Mouse (Mus musculus) cerebellum, adult 9-11 months (tissue): Measurements from ENCODE around the gene Slc7a15.
"Not testable (repeated sequence)": the region's sequence is repeated elsewhere in the genome, so short reads cannot be mapped to it uniquely, and the experiment has no call there.

Experiments
- DNase-seq: peaks from one replicate; pipeline ENCODE4 v3.0.0; 2022

Slc7a15 gene

DNA sequence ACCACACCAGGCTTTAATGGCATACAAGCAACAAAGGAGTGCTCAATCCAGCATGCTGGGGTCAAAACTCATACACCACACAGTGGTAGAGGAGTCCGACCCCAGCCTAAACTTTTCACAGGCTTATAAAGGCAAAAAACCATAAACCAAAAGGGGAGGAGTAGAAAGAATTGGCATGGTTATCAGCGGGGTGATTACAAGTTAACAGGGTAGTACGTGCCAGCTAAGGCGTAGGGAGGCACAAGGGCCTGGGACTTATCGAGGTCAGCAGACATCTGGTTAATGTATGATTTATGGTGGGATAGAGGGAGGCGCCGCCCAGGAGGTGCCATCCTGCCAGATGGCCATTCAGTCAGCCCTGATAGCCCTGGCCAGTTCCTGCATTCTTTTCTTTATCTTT, at the start of gene Slc7a15:
TSS of gene Slc7a15 (minus strand) at position 101 of the 400 bp plus-strand sequence.
- not testable (repeated sequence) for DNase-seq

DNA sequence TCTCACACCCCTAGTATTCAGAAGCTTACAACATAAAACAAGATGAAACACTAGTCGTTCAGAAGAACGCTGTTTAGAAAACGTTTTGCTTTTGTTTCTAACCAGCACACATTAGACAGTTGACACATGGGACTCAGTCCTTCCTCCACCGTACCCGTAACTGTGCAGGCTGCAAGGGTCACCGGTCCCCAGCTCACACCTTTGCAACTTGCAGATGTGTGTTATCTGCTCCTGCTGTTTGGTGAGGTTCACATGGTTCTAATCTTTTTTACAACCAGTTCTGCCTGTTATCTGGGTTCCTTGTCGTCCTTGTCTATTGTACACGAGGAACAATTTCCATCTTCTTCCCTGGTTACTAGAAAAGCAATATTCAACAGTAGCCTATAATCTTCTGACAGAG, 49.3 kb upstream of the Slc7a15 start:
- not testable (repeated sequence) for DNase-seq

DNA sequence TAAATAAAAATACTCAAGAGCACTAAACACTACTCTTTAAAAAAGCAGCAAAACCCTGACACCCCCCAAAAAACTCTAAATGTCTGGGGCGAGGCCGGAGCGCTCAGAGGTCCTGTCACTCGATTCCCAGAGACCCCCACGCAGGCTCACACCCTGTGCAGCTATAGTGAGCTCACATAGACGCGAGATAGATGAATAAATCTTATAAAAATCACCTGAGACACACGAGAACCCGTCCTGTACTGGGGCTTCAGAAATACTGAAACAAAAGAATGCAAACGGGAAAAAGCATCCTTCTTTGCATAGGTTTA, 42.5 kb upstream of the Slc7a15 start:
- no peak for DNase-seq

DNA sequence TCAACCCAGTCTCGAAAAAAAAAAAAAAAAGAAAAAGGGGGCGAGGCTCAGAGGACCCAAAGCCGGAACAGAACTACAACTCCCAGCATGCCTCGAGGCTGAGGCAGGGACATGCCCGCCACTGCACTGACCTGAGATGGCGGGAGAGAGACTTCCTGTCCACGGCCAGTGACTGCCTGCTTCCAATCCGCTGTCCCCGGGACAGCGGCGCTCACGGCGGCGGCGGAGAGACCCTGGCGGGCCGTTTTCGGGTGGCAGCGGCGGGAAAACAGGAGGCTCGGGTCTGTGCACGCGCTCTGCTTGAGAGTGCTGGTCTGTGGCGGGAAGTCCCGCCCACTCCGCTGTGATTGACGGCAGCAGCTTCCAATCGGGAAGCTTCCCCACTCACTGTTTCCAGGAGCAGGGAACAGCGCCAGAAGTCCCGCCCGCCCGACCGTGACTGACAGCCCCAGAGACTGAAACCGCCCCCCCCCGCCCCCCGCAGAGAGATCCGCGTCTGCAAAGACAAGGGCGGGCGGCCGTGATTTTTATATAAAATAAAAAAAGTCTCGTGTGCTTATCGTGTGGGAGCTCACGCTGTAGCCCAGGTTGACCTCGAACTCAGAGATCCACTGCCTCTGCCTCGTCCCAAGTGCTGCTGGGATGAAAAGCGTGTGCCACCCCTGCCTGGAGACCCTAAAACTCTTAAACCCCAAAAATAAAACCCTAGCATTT, 42.0 kb upstream of the Slc7a15 start:
- peak; percentile 98 for DNase-seq

DNA sequence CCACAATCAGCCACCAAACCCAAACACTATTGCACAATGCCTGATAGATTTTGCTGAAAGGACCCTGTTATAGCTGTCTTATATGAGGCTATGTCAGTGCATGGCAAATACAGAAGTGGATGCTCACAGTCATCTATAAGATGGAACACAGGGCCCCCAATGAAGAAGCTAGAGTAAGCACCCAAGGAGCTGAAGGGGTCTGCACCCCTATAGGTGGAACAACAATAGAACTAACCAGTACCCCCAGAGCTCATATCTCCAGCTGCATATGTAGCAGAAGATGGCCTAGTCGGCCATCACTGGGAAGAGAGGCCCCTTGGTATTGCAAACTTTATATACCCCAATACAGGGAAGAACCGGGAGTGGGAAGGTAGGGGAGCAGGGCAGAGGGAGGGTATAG, 41.3 kb upstream of the Slc7a15 start:
- peak; percentile 56 for DNase-seq

DNA sequence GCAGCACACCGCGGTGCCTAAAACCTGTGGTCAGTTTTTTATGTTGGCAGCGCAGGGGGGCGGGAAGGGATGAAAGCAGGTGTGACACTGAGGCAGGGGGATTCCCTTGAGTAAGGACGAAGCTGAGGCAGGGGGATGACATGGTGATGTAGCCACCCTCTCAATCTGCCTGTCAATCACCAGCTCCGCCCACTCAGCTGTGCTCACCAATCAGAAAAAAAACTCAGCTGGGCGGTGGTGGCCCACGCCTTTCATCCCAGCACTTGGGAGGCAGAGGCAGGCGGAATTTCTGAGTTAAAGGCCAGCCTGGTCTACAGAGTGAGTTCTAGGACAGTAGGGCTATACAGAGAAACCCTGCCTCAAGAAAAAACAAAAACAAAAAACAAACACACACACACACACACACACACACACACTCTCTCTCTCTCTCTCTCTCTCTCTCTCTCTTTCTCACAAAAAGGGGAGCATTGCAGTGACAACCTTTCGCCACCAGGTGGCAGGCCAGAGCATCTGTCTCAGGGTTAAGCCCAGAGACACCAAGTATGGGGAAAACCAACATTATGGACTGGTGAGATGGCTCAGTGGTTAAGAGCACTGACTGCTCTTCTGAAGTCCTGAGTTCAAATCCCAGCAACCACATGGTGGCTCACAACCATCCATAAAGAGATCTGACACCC, 39.7 kb upstream of the Slc7a15 start:
- DNase-seq, result peak; percentile 73

DNA sequence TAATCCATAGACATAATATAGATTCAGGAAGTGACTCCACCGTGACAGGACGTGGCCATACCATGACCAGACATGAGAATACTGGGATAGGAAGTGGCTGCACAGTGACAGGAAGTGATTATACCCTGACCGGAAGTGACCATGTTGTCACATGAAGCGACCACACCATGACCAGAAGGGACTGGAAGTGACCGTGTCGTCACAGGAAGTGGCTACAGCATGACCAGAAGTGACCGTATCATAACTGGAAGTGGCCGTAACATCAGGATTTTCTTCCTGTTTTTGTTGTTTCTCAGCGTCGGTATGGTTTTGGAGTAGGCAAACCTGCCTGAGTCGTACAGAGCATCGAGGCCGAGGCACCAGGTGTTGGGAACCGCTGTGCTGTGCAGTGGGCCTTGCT, 38.1 kb upstream of the Slc7a15 start:
- DNase-seq, result no peak

DNA sequence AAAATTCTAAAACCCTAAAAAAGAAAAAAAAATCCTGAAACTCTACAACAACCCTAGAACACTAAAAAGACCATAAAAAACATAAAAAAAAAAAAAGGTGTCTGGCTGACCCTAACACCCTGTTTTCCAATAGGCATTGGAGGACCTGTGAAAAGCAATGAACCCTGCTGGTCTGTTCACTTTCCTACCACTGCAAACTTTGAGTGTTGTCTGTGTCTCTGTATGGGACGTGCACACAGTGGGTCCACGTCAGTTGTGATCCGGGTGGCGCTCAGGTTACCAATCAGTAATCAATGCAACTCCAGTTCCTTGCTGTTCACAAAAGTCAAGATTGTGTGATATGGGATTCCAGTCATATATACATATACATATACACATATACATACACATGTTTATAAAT, 36.7 kb upstream of the Slc7a15 start:
- DNase-seq, result no peak

DNA sequence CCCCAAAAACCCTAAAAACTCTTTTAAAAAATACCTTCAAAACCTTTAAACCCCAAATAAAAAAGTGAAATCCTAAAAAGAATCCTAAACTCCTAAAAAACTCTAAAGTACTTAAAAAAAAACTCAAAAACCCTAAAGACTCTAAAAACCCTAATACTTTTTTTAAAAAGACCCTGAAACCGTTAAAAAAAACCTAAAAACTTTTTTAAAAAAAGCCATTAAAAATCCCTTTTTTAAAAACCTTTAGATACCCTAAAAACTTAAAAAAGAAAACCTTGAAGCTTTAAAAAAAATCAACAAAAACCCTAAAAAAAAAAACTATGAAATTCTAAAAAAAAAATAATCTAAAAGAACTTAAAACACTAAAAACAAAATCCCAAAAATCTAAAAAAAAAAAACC, 35.4 kb upstream of the Slc7a15 start:
- no peak for DNase-seq

DNA sequence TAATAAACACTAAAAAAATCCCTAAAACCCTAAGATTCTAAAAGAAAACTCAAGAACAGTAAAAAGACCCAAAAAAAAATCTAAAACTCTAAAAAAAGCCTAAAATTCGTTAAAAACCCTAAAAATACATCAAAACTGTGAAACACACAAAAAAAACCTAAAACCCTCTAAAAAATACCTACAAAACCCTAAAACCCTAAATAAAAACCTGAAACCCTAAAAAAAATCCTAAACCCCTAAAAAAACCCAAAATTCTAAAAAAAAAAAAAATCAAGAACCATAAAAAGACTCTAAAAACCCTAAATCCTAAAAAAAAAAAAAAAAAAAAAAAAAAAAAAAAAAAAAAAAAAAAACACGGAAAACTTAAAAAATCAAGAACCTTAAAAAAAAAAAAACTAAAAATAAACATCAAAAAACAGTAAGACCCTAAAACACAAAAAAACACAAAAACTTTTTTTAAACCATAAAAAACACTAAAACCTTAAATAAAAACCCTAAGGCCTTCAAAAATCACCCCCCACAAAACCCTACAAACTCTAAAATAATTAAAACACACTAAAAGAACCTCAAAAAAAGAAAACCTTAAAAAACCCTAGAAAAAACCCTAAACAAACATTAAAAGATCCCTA, 34.0 kb upstream of the Slc7a15 start:
- no peak for DNase-seq

DNA sequence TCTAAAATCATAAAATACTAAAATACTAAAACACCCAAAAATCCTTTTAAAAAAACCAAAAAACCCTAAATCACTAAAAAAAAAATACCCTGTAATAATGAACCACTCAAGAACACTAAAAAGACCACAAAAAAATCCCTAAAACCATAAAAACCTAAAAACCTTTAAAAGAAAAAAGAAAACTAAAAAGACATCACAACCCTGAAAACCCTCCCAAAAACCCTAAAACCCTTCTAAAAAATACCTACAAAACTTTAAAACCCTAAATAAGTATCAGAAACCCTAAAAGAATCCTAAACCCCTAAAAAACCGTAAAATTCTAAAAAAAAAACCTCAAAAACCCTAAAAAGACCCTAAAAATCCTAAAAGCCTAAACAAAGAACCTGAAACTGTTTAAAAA, 32.8 kb upstream of the Slc7a15 start:
- DNase-seq, result no peak

DNA sequence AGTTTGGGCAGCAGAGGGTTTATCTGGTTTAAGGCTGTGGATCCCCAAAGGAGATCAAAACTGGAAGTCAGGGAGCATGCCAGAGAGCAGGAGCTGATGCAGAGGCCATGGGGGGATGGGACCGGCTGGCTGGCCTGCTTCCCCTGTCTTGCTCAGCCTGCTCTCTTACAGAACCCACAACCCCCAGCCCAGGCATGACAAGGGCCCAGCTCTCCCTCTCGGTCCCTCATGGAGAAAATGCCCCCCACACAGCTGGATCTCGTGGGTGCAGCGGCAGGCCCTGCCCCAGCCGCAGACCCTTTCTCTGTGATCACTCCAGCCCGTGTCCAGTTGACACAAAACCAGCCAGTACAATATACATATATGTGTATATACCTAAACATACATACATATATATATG, 30.7 kb upstream of the Slc7a15 start:
- DNase-seq, result no peak

DNA sequence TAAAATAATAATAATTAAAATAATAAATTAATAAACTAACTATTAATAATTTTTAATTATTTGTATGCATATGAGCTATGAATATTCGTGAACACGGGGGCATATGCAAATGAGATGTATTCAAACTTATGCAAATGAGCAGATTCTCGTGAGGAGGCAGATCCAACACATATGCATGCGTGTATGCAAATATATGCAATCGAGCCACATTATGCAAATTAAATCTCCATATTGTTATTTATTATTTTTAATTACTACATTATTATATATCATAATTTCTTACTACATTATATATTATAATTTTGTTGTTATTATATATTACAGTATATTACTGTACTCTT, 21.8 kb upstream of the Slc7a15 start:
- no peak for DNase-seq

DNA sequence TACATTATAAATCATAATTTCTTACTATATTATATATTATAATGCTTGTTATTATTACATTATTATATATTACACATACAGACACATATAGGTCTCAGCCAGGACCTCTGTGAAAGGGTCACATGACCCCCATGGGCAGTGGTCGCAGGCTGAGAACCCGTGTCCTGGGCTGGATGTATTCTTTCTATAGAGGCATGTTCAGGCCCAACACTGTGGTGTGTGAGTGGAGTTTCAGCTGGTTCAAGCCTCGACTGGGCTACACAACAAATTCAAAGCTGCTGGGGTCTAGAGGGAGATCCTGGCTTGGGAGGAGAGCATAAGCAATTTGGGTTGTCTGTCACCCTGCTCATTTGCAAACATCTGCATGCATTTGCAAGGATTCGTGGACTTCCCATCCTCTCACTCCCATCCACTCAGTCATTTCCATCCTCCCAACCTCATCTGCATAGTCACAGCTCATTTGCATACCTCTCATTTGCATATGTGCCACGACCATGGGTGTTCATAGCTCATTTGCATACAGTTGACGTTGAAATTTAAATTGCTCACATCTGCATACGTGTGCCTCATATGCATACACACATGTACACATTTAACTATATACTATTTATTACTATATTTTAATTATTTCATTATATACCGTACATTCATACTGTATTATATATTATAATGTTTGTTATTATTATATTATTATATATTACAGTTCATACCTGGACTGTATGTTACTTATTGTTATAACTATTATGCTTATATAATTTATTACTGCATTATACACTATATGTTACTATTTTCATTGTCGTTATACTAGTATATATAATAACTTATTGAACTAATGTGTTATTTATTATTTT, 21.2 kb upstream of the Slc7a15 start:
- no peak for DNase-seq

DNA sequence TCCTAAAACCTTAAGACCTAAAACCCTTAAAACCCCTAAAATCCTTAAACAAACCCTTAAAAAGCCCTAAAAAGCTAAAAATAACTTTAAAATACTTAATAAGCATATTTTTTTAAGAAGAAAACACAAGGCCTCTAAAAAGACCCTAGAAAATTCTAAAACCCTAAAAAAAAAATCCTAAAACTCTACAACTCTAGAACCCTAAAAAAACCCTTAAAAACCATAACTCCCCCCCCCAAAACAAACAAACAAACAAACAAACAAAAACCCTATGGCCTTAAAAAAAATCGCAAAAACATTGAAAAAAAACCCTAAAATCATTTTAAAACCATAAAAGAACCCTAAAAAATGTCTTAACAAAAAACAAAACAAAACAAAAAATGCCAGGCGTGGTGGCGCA, 19.4 kb upstream of the Slc7a15 start:
- DNase-seq, result no peak

DNA sequence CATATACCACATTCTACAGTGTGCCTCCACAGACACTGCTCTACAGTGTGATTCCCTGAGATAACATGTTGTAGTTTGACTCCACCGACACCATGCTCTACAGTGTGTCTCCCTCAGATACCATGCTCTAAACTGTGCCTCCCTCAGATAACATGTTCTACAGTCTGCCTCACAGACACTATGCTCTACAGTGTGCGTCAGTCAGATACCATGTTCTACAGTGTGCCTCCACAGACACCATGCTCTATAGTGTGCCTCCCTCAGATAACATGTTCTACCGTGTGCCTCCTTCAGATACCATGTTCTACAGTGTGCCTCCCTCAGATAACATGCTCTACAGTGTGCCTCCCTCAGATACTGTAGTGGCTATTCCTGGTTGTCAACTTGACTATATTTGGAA, 10.2 kb upstream of the Slc7a15 start:
- DNase-seq, result no peak

DNA sequence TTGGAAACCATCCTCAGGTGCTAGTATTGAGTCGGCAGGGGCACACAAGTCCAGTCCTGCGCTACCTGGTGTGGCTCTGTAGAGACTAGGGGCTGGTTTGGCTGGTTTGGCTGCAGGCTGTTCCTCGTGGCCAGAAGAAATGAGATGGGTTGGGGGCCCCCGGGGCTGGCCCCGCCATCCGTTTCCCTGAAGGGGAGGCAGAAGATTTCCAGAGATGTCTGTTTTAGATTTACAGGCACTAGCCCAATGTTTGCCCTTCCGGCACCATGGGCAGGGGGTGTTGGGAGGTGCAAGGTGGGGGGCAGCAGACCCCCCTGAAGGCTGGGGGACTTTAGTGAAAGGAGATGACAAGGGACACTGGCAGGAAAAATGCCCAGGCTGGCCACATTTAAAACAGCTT, 3.3 kb downstream of the Slc7a15 start:
- DNase-seq, result no peak

DNA sequence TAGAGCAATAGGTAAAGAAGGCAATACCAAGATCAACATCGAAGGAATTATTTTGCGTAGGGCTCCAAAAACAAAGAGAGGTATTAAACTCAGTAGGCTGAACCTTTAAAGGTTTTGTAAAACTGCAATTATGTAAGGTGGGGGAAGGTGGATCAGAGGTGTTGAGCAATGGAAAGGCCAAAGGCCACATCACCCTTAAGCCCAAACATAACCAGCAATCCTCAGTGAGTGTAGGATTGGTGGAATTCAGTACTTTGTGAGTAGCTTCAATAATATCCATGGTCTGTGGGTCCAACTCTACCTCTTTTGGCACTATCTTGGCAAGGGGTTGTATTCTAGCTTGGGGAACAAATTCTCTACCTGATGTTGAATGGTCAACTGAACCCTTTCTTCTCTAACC, 7.5 kb downstream of the Slc7a15 start:
- DNase-seq, result not testable (repeated sequence)

DNA sequence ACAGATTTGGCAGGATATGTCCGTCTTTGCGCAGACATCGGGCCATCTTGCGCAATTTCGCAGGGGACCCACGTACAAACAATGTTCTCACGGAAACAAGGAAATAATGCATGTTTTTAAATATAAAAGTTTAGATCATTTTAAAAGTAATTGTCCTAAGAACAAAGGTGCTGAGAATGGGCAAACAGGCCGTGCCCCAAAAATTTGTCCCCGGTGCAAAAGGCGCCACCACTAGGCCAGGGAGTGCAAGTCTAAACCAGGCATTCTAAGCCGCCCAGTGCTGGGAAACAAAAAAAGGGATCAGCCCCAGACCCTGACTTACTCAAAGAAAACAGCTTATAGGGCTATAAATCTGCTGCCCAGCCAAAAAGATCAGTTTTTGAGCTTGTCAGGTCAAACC, 25.5 kb downstream of the Slc7a15 start:
- no peak for DNase-seq

DNA sequence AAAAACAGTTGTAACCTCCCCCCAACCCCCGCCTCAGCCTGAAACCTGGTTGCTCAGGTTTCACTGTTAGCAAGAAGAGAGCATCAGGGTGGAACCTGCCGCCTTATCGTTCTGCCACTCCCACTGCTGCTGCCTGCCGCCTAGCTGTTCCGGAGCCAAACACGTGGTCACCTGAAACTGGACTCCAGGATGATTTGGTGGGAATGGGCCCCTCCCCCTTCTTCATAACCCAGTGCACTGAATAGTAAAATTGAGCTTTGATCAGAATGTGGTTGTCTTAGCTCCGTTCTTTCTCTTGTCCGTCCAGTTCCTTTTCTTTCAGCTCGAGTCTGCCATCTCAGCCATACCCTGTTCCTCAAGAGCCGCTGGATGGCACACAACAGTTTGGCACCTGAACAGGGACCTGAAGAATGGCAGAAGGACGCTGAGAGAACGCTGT, 26.9 kb downstream of the Slc7a15 start:
- DNase-seq, result not testable (repeated sequence)

DNA sequence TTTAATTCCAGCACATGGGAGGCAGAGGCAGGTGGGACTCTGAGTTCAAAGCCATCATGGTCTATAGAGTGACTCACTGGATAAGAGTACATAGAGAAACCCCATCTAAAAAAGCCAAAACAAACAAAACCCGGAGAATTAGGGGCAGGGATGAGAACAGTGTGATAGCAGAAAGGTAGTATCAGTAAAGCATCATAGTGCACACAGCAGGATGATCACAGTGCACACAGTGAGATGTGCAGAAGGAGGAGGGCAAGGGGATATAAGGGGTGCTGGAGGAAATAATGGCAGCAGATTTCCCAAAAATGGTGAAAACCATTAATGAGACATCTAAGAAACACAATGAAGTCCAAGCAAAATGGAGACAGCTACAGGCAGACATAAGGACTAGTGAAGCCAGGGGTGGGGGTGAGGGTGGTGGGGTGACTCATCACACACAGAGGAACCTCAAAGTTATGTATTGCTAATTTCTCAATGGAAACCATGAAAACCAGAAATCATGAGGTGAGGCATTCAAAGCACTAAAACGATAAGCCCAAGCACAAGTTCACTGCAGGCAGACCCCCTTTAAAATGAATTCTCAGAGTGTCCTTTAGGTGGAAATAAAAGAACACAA, 27.5 kb downstream of the Slc7a15 start:
- DNase-seq, result not testable (repeated sequence)

DNA sequence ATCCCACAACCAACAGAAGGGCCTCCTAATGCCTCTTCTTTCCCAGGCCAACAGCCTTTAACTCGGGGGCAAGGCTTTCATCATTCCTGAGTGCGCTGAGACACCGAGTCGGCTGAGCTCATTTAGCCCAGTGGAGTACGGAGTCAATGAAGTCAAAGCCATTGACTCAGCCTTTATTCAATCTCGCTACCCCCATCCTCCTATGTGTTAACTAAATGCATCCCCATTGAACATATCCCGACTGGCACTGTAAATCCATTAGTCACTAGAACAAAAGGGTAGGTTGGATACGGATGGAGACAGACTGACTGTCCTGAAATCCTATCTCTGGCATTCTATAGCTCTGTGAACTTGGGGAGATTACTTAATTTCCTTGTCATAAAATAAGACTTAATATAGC, 36.7 kb downstream of the Slc7a15 start:
- not testable (repeated sequence) for DNase-seq

DNA sequence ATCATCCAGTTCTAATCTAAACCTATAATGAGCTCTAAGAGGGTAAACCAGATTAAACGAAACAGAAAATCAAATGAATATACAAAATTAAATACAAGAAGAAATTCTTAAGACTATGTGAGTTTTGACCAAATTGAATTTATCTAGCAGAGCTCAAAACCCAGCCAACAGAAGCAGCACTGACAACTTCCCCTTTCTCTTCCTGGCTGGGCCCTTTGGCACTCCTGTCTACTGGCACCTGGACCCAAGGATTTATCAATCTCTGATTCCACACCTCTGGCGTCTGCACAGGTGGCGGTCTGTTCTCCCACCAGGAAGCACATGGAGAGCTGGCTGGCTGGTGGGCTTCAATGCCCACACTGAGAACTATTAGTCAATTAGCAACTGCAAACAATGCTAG, 39.0 kb downstream of the Slc7a15 start:
- DNase-seq, result not testable (repeated sequence)
